Mouse (Mus musculus): ENCODE data around the gene Slc7a1. TPM values are rescaled to one million over a fixed set of nuclear protein-coding genes. Genes with fewer than 3 reads are reported as not detected.
"Not testable (repeated sequence)": the region's sequence is repeated elsewhere in the genome, so short reads cannot be mapped to it uniquely, and the experiment has no call there.

Slc7a1 gene
- total RNA-seq, 2 experiments from 2014 or later = 27.8 to 30.6 TPM

DNA sequence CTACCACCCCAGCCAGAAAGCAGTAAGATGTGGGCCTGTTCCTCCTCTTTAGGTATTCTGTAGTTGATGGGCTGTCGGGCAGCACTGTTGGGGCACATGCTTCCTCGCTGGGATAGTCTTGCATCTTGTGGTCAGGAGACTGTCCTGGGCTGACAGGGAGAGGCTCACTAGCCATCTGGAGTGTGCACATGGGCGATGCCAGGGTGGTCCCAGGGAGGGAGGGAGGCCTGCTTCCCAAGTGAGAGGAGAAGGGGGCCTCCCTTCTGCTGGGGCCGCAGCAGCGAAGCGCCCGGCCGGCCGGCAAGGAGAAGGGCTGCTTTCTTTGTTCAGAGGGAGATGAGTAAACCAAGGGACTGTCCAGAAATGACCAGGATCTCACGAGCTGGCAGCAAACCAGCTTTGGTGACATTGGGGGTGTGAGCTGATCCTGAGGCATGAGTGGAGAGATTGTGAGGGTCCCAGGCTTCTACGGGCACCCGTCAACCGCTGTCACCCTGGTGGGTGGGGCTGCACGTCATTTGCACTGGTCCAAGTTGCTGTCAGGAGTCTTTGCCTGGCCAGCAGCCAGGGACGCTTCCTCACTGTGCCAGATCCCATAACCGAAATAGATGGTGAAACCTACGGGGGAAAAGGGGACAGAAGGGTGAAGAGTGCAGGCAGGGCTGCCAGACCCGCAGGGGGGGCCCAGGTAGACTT lies 67.6 kb downstream of the Slc7a1 start:
- DNase-seq (ENCODE audit: extremely low spot score in 1 of 2, low spot score in 1 of 2) = no peak

GRCm38 (mm10) chr5:148331229-148331776 lies 68.4 kb downstream of the Slc7a1 start:
- no peak for DNase-seq (ENCODE audit: extremely low spot score in 1 of 2, low spot score in 1 of 2)

GRCm38 (mm10) chr5:148328982-148329381 lies 70.7 kb downstream of the Slc7a1 start:
- no peak for DNase-seq (ENCODE audit: extremely low spot score in 1 of 2, low spot score in 1 of 2)

DNA sequence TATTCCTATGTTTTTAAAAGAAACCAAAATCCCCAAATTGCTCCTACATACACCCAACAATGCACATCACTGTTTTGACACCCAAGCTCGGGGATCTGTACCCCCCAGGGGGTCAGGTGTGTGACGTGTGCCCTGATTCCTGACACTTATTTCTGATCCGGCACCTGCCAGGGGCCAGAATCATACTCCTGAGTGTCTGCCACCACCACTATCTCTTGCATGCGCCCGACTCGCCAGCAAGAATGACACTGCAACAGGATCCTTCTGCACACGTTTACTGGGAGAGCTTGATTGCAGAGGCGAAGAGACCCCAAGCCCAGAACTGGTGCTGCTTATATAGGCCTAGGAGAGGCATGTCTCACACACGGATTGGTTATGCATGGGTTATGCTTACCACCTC lies 73.4 kb downstream of the Slc7a1 start:
- not testable (repeated sequence) for DNase-seq (ENCODE audit: extremely low spot score in 1 of 2, low spot score in 1 of 2)

DNA sequence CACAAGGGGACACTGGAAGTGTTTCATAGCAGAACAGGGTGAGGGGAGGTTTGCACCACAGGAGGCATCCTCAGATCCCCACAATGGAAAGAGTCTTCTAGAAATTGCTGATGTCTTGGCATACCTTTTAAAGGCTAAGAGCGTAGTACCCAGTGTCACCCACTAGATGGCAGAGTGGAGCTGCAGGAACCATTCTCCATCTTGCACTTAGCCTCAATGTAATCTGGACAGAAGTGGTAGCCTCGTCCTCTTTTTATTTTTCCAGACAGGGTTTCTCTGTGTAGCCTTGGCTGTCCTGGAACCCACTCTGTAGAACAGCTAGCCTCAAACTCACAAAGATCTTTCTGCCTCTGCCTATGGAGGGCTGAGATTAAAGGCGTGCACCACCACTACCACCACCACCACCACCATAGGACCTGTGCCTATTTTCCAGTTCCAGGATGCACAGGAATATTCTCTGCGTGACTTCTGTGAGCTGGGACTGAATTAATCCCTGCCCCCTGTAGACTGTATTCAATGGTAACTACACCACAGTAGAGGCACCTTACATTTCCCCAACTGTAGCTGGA lies 74.3 kb downstream of the Slc7a1 start:
- peak in 1 of 2 experiments; percentile 47 for DNase-seq (ENCODE audit: extremely low spot score in 1 of 2, low spot score in 1 of 2)

- no peak for DNase-seq (ENCODE audit: extremely low spot score in 1 of 2, low spot score in 1 of 2)
Observed at GRCm38 (mm10) chr5:148314931-148315330, 84.8 kb downstream of the Slc7a1 start.

DNA sequence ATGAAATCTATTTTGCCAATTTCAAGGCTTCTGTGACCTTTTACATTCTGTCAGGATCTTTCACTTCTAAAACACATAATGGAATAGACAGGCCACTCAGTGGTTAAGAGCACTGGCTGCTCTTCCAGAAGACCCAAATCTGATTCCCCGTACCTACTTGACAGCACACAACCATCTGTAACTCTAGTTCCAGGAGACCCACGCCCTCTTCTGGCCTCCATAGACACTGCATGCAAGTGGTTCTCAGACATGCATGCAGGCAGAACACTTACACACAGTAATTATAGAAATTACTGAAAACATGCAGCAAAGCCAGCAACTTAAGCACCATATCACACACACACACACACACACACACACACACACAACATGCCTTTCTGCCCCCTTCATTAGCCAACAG lies 87.3 kb downstream of the Slc7a1 start:
- no peak for DNase-seq (ENCODE audit: extremely low spot score in 1 of 2, low spot score in 1 of 2)

- no peak for DNase-seq (ENCODE audit: extremely low spot score in 1 of 2, low spot score in 1 of 2)
Observed at GRCm38 (mm10) chr5:148310790-148311189, 88.9 kb downstream of the Slc7a1 start.

DNA sequence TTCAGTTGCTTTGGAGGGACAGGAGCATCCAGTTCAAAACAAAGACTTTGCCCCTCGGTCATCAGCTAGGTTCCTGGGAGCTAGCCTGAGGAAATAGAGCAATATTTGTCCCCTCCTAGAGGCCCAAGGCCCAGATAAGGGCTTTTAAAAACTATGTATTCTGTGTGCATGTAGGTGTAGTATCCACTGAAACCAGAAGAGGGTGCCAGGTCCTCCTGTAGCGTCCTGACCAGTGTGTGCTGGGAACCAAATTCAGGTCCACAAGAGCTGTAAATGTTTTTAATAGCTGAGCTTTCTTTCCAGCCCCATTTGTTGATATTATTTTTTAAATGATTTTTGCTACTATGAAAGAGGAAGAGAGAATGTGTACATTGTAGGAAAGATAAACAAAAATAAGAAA lies 95.6 kb downstream of the Slc7a1 start:
- no peak for DNase-seq (ENCODE audit: extremely low spot score in 1 of 2, low spot score in 1 of 2)

DNA sequence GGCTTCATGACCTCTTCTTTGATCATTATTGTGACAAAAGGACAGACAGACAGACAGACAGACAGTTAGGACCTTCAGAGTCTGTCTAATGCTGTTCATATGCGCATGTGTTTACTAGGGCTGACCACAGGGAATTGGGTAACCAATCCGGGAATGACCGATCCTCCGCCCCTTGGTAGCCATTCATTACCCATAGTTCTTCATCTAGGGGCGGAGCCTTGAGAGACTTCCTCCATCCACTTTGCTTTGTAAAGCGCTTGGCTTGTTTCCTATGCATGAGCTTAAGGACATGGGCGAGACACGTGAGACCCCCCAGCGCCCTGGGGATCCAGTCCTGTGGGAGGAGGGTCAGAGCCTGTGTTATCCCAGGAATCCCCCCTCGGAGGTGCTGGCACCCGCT lies 96.7 kb downstream of the Slc7a1 start:
- DNase-seq (ENCODE audit: extremely low spot score in 1 of 2, low spot score in 1 of 2) = no peak

GRCm38 (mm10) chr5:148293346-148293745 lies 106.4 kb downstream of the Slc7a1 start:
- DNase-seq (ENCODE audit: extremely low spot score in 1 of 2, low spot score in 1 of 2) = peak in 1 of 2 experiments; percentile 52

- DNase-seq (ENCODE audit: extremely low spot score in 1 of 2, low spot score in 1 of 2) = no peak
Observed at GRCm38 (mm10) chr5:148292862-148293261, 106.8 kb downstream of the Slc7a1 start.

GRCm38 (mm10) chr5:148289951-148290350 lies 109.8 kb downstream of the Slc7a1 start:
- no peak for DNase-seq (ENCODE audit: extremely low spot score in 1 of 2, low spot score in 1 of 2)

DNA sequence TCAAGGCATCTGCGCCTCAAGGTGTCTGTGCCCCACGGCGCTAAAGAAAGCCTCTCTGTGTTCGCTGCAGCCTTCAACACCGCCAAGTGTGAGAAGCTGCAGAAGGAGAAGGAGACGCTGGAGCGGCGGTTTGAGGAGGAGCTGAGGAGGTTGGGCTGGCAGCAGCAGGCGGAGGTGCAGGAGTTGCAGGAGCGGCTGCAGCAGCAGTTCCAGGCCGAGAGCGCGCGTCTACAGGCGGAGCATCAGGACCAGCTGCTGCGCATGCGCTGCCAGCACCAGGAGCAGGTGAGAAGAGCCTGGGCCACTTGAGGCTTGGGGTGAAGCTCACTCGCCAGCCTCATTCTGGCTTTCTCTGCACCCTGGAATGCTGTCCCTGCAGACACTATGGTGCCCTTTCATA lies 110.9 kb downstream of the Slc7a1 start:
- no peak for DNase-seq (ENCODE audit: extremely low spot score in 1 of 2, low spot score in 1 of 2)

- no peak for DNase-seq (ENCODE audit: extremely low spot score in 1 of 2, low spot score in 1 of 2)
Observed at GRCm38 (mm10) chr5:148287529-148287928, 112.2 kb downstream of the Slc7a1 start.

GRCm38 (mm10) chr5:148283584-148283983 lies 116.1 kb downstream of the Slc7a1 start:
- no peak for DNase-seq (ENCODE audit: extremely low spot score in 1 of 2, low spot score in 1 of 2)

GRCm38 (mm10) chr5:148283177-148283576 lies 116.5 kb downstream of the Slc7a1 start:
- DNase-seq (ENCODE audit: extremely low spot score in 1 of 2, low spot score in 1 of 2) = no peak

DNA sequence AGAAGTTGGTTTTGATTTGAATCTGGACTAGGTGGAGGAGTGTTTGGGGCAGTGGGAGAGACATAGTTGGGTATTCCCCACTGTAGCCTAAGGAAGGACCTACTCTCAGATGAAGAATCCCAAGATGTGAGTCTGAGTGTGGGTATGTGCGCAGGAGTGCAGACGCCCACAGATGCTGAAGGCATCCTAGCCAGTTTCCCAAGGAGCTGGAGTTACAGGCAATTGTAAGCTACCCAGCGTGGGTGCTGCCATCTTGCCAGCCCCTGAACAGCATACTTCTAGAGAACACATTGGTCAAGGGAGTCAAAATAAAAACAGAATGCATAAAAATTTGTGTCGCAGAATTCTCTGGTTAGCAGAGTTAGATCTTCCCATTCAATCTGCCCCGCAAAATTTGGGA lies 117.1 kb downstream of the Slc7a1 start:
- no peak for DNase-seq (ENCODE audit: extremely low spot score in 1 of 2, low spot score in 1 of 2)

- no peak for DNase-seq (ENCODE audit: extremely low spot score in 1 of 2, low spot score in 1 of 2)
Observed at GRCm38 (mm10) chr5:148282093-148282492, 117.6 kb downstream of the Slc7a1 start.

GRCm38 (mm10) chr5:148280321-148280720 lies 119.4 kb downstream of the Slc7a1 start:
- DNase-seq (ENCODE audit: extremely low spot score in 1 of 2, low spot score in 1 of 2) = no peak

GRCm38 (mm10) chr5:148278233-148278632 lies 121.5 kb downstream of the Slc7a1 start:
- no peak for DNase-seq (ENCODE audit: extremely low spot score in 1 of 2, low spot score in 1 of 2)

Measured in layer of hippocampus, postnatal 25 days (tissue).